Mouse (Mus musculus) heart, postnatal 0 days (tissue): Measurements from ENCODE around the gene Cobll1.

Source experiments
- CTCF ChIP-seq: IDR thresholded peaks from 2 replicates; pipeline ENCODE4 v1.5.1; 2016; ENCODE audit warnings: antibody characterized with exemption, control low read depth, low read depth
- EP300 ChIP-seq: IDR thresholded peaks from 2 replicates; pipeline ENCODE4 v1.6.1; 2016; ENCODE audit warnings: antibody characterized with exemption, low read depth

GRCm38 (mm10) chr2:65116428-65117125 is 122.6 kb downstream of the Cobll1 start:
- TF ChIP-seq CTCF (no peak), EP300 (no peak)
